Mouse (Mus musculus) embryo, embryonic 9.5 days (tissue): Measurements from ENCODE around the gene Olfr1141.

Experiments used
- DNase-seq: peaks from one replicate; pipeline ENCODE4 v3.0.0-alpha.2; 2017; ENCODE audit errors: extremely low spot score

The Olfr1141 gene

DNA sequence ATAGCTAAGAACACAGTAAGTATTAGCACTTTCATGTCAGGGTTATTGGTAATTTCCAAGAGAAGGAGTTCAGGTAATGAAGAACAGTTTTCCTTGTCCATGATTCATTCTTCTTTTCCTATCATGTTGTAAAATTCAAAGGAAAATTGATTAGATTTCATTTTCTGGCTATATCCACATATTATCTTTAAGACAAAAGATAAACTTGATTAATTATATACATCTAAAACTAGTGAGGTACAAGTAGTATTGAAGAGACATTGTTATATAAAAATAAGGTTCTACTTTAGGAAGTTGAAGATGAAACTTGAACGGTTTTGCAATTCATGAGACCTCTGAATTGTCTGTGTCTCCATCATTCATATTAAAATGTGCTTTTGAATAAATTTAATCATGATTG is at the start of gene Olfr1141:
Gene Olfr1141 (minus strand): TSS at position 101 of the 400 bp plus-strand sequence.
- no peak for DNase-seq

DNA sequence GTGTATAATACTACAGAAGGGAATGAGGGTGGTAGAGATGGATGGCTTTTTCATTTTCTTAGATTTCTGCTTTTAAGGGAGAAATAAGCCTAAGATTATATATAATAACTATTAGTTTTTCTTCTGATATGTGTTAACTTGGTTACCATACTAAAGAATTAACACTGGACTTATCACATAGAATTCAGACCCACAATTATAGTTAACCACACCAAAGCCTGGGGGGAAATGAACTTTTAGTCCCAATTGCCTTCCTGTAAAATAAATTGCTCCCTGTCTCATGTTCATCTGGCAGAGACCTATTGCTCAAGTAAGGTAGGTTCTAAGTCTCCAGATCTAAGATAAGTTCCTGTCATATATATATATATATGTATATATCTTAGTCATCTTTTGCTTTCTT is 46.5 kb upstream of the Olfr1141 start, which contains the start of gene Olfr1143:
Gene Olfr1143 (plus strand): TSS at position 301 of the 400 bp plus-strand sequence.
- DNase-seq = no peak

DNA sequence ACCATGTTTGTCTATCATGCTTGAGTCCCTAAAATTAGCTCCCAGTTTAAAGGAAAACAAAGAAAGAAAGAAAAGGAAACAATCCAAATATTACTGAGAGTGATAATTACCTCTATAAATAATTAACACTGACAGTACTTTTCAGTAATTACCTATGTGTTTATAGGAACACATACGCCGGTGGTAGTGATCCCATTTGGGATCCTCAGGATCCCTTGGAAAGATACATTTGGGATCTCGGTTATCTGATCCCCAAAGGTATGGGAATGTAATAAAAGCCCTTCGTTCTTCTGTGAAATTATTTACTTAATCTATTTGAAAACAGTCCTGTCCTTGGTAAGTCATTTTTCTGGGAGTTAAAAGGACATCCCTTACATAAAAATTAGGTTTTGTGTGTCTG is 25.4 kb upstream of the Olfr1141 start, which contains the start of gene Olfr152:
Gene Olfr152 (plus strand): TSS at position 301 of the 400 bp plus-strand sequence.
- DNase-seq = no peak

GRCm38 (mm10) chr2:87776143-87776542 is 22.4 kb upstream of the Olfr1141 start:
- DNase-seq = no peak

GRCm38 (mm10) chr2:87743452-87743851 is 10.3 kb downstream of the Olfr1141 start, which contains the start of gene Olfr1140:
TSS of gene Olfr1140 (plus strand) at chr2:87743752.
- DNase-seq = no peak

- no peak for DNase-seq
Observed at GRCm38 (mm10) chr2:87739878-87740277, 13.9 kb downstream of the Olfr1141 start, which contains the start of gene Olfr1138. TSS of gene Olfr1138 (minus strand) at chr2:87739978.

- no peak for DNase-seq
Observed at GRCm38 (mm10) chr2:87713079-87713478, 40.7 kb downstream of the Olfr1141 start, which contains the start of gene Olfr1137. TSS of gene Olfr1137 (minus strand) at chr2:87713179.
